Comparison of ENCODE assay signal across 23 mouse cellular contexts in genomic region chr3:131517756-131518155, GRCm38 (mm10).
"Had no signal": no experiment of that assay in that cellular context is flagged by ENCODE, and none has a peak within 500 bp of the region (broad histone marks: within the 10 kb centered on the region; RNA-seq: fewer than 3 reads in every experiment).

No protein-coding gene starts in this region.

- H3K4me1 ChIP-seq: heart, embryonic 12.5 days; hindbrain, embryonic 10.5 days; hindbrain, embryonic 12.5 days; intestine, embryonic 15.5 days; limb, embryonic 10.5 days had no signal

- H3K36me3 ChIP-seq: heart, embryonic 12.5 days; hindbrain, embryonic 10.5 days; hindbrain, embryonic 12.5 days; intestine, embryonic 15.5 days; limb, embryonic 10.5 days; limb, embryonic 12.5 days had no signal

- H3K9me3 ChIP-seq: heart, embryonic 12.5 days; hindbrain, embryonic 10.5 days; hindbrain, embryonic 12.5 days; intestine, embryonic 15.5 days; limb, embryonic 10.5 days; limb, embryonic 12.5 days had no signal

- H3K9ac ChIP-seq: heart, embryonic 12.5 days; hindbrain, embryonic 12.5 days; hindbrain, embryonic 14.5 days; intestine, embryonic 15.5 days; limb, embryonic 12.5 days had no signal

- DNase-seq: gastrocnemius, adult 2 months; gastrocnemius, postnatal 10 days; gastrocnemius, postnatal 25 days; heart, adult 2 months; heart, postnatal 10 days; heart, postnatal 4 days; kidney, adult 18-20 months; kidney, adult 8-10 months; kidney, postnatal 10 days; kidney, postnatal 25 days; kidney, postnatal 4 days had no signal

- H3K27ac ChIP-seq: gastrocnemius, adult 2 months; heart, adult 2 months; hindbrain, embryonic 10.5 days; hindbrain, embryonic 12.5 days; hindbrain, embryonic 14.5 days; intestine, embryonic 15.5 days; layer of hippocampus, adult 2 months; left cerebral cortex, adult 2 months; limb, embryonic 10.5 days; limb, embryonic 12.5 days had no signal

- H3K4me3 ChIP-seq: gastrocnemius, adult 2 months; heart, adult 2 months; heart, embryonic 12.5 days; hindbrain, embryonic 10.5 days; hindbrain, embryonic 12.5 days; intestine, embryonic 15.5 days; layer of hippocampus, adult 2 months; left cerebral cortex, adult 2 months; limb, embryonic 10.5 days; limb, embryonic 12.5 days had no signal

- H3K27me3 ChIP-seq: heart, embryonic 12.5 days; hindbrain, embryonic 12.5 days; intestine, embryonic 15.5 days; limb, embryonic 12.5 days had no signal

- H3K4me2 ChIP-seq: heart, embryonic 12.5 days; hindbrain, embryonic 12.5 days; hindbrain, embryonic 14.5 days; intestine, embryonic 15.5 days; limb, embryonic 12.5 days had no signal

- ATAC-seq: hindbrain, embryonic 16.5 days; inflammation-experienced regulatory T-cells, adult 6 months; intestine, embryonic 15.5 days; intestine, postnatal 0 days had no signal
